Mouse (Mus musculus): Measurements from ENCODE around the gene Ano4.
A peak's percentile ranks its signal among the peaks of the same experiment; 100 is the strongest.

The Ano4 gene

DNA sequence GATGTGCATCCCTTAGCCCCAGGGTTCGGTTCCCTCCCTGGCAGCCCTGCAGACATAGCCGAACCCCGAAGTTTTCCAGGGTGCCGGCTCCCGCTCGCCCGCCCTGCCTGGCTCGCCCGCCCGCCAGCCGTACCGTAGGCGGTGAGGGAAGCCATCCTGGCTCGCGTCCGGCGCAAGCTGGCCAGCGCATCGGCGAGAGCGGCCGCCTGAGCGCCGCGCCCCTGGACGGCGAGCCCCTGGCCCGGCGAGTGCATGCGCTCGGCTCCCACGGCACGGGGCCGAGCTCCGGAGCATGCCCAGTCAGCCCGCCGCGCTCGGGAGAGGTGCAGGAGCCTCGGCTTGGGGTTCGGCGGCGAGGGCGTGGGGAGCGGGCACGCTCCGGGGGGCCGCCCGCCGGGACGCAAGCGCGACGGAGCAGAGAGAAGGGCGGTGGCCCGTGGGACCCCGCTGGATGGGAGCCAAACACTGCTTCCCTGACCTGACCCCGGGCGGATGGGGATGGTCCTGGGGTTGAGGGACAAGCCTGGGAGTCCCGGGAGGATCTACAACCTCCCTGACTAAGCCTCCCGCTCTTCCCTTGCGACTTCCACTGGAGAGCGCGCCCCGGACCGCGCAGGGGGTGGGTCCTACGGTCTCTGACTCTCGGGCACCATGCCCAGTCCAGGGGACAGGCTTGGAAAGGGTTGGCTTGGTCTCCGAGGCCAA lies at the start of gene Ano4:
Ano4 (minus strand) TSS at position 272 of the 705 bp plus-strand sequence.
- peak; percentile 4 for DNase-seq (ENCODE audit: extremely low read depth, insufficient read length, low spot score)

DNA sequence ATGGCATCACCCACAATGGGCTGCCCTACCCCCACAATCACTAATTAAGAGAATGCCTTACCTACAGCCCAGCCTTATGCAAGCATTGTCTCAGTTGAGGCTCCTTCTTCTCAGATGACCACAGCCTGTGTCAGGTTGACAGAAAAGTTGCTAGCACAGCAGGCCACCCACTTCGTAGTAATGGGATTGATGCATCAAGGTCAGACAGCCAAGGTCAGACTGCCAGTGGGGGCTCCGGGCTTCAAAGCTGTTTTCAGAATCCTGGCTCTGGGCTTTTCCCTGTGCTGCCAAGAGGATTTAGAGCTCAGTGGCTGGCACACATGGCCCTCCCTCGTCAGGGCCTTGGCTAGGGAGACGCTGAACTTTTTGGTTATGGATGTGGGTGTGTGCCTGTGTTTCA lies 48.1 kb upstream of the Ano4 start:
- DNase-seq (ENCODE audit: extremely low read depth, insufficient read length, low spot score), result no peak

DNA sequence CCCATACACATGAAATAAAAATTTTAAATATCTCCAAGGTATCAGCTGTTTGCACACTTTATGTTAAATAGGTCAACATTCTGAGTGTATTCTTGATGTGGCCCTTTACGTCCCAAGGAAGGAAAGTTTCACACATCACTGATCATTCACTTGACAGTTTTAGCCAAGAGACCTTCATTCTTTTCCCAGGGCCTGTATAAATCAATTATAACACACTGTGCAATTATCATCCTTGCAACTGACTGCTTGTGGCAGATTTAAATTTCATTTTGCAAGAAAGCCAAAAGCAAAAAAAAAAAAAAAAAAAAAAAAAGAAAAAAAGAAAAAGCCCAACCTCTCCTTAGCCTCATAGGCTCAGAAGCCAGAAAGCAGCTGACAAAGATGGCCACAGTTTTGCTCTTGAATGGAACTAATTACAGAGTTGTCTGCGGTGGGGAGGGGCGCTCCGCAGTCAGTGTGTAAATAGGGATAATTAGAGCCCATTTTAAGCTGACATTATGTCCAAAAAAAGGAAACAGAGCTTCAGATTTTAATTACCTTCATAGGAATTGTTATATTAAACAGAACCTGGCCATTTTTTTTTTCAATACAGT lies 47.1 kb upstream of the Ano4 start:
- no peak for DNase-seq (ENCODE audit: extremely low read depth, insufficient read length, low spot score)

DNA sequence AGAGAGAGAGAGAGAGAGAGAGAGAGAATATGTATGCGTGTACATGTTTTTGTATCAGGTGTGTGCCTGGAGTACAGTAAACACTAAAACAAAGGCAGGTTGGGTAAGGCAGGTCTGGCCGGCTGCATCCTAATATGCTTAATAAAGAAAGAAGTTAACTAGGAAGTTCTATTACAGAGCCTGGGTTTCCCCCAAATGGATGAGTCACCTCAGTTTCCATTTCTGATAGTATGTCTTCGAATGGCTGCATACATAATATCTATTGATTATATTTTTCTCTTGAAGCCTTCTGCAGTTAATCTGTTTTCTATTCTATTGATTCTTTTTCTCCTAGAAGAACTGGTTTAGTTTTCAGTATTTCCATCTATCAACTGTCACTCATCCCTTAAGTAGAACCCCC lies 41.9 kb upstream of the Ano4 start:
- no peak for DNase-seq (ENCODE audit: extremely low read depth, insufficient read length, low spot score)

DNA sequence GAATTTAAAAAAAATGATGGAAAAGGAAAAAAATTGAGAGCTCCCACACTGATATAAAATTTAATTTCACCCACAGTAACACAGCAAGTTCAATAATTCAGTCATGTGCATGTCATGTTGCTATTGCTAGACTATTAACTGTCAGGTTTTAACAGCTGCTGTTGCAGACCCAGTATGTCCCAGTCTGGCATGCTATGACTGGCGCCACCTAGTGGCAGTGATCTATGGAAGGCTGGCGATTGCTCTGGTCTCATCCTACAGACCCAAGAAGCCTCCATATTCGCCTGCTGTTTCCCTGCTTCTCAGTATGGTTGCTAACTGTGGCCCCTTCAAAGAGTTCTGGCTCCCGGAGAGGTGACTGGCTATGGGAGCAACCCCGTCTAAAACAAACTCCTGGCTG lies 38.9 kb upstream of the Ano4 start:
- DNase-seq (ENCODE audit: extremely low read depth, insufficient read length, low spot score), result peak; percentile 9

DNA sequence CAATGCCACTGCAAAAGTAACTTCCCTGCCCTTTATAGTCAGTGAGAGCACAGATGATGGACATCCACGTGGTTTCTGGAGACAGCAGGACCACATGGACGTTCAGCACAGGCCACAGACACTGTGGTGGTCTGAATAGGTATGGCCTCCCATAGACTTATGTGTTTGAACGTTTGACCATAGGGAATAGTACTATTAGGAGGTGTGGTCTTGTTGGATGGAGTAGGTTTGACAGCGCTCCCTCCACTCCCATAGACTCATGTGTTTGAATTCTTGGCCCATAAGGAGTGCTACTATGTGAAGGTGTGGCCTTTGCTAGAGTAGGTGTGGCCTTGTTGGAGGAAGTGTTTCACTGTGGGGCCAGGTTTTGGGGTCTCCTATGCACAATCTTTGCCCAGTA lies 33.2 kb upstream of the Ano4 start:
- no peak for DNase-seq (ENCODE audit: extremely low read depth, insufficient read length, low spot score)

DNA sequence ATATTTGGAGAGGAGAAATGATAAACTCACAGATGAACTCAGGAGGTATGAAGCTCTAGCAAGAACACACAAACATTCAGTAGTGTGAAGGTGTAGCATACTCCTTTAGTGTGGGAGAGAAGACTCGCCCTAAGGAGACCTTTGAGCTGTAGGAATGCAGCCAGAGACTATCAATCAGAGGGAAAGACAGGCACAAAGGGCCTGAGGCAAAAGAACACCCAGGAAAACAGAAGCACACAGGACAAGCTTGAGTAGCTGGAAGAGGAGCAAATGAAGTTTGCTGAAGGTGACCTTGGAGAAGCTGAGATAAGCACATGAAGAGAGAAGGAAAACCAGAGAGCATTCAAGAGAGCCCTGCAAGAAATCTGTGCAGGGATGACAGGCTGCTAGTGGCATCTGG lies 25.5 kb upstream of the Ano4 start:
- no peak for DNase-seq (ENCODE audit: extremely low read depth, insufficient read length, low spot score)

DNA sequence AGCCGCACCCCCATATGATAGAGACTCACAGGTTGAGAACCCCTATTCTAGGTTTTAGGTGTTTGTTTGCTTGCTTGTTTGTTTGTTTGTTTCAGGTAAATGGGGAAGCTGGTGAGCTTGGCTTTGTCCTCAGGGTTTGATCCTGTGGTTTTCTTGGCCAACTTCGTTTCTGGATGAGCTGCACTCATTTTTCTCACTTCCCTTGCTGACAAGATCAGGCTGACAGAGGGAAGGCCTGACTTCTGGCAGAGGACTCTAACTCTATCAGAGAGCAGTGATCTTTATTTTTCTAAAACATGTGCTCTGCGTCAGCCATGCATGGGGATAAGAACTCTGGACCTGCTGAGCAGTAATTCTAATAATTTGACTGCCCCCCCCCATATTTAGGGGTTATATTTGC lies 14.4 kb upstream of the Ano4 start:
- no peak for DNase-seq (ENCODE audit: extremely low read depth, insufficient read length, low spot score)

DNA sequence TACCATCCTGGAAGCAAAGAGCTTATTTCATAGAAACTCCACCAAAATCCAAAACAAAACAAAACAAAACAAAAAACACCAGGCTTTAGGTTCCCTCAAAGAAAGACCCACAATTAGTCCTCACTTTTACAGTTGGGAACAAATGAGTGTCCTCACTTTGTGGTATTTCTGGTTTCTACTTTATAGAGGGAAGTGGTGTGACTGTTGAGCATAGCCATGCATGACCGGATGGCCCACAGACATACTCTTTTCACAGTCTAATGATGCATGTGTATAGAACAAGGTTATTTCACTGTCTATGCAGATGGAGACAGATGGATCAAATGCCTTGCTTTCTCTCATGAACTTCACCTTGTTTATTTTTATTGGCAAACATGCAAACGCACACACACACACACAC lies 10.1 kb upstream of the Ano4 start:
- DNase-seq (ENCODE audit: extremely low read depth, insufficient read length, low spot score), result no peak

DNA sequence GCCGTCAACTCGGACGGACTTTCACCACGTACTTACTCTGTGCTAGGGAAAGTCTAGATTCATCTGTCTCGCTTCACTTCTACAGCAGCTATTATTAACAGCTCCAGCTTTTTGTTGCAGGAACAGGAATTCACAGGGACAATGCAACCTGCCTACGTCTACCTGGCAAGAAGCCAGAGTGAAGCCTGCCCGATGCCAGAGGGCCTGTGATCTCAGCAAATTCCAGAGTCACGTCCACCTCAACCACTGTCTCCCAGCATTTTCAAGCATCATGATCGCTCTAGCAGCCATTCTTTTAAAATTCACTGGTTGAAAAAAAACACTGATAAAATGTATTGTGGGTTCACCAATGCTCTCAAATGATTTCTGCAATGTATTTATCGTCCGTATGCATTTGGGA lies 6.9 kb upstream of the Ano4 start:
- DNase-seq (ENCODE audit: extremely low read depth, insufficient read length, low spot score), result no peak

DNA sequence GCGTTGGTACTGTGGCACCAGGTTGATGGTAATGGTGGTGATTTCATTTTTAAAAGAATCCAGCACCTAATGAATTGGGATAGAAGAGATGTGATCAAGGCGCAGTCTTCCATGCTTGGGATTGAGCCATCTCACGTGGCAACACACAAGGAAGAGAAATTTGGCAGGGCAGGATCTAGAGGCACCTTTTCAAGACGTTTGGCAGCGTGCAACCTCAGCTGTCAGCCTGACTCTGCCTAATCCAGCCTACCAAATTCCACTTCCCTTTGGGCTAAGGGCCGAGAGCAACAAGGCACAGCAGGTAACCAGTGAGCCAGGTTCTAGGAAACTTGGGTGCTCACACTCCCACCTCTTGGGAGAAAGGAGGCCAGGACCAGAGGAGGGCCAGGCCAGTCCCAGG lies 1.0 kb upstream of the Ano4 start:
- DNase-seq (ENCODE audit: extremely low read depth, insufficient read length, low spot score), result no peak

DNA sequence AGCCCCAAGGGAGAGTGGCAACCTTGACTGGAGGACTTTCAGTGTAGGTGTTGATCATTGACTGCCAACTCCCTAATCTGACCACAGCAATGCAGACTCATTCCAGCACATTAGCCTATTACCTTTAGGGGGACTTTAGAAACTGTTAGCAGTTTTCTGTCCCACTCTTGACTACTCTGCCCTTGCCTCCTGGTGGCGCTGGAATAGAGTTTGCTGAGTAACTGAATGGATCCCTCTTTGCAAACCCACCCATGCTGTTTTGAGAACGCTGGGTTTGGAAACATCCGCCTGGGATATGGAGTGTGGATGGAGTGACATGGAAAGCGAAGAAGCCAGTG lies 603 bp upstream of the Ano4 start:
- no peak for DNase-seq (ENCODE audit: extremely low read depth, insufficient read length, low spot score)

DNA sequence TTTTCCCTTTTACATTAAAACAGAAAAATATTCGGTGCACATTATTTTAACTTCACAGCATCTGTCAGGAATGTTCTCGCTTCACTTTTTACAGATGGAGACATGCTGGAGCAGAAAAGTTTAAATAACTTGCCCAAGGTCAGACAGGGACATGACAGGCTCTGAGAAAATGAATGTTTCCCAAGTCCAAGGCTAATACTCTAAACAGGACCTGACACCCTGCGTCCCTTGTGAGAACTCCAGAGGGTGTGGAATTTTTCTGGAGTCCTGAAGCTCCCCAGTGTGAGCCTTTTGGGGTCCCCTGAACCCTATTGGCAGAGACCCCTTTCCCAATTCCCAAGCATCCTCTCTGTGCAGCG lies 451 bp downstream of the Ano4 start:
- no peak for DNase-seq (ENCODE audit: extremely low read depth, insufficient read length, low spot score)

DNA sequence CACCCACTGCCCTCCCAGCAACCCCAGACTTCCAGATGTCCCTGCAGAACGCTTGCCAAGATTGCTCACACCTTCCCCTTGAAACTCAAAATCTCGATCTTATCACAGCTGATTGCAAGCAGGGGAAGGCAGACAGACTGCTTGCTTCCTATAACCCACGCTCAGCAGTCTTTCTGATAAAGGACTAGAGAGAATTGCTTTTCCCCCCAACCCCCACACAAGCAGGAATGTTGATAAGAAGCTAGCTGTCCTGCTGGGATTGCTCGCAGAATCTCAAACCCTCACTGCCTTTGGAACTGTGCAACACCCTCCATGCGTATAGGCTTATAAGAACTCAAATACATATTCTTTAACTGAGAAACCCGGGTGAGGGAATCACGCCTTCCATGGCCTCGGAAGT lies 846 bp downstream of the Ano4 start:
- DNase-seq (ENCODE audit: extremely low read depth, insufficient read length, low spot score), result no peak

DNA sequence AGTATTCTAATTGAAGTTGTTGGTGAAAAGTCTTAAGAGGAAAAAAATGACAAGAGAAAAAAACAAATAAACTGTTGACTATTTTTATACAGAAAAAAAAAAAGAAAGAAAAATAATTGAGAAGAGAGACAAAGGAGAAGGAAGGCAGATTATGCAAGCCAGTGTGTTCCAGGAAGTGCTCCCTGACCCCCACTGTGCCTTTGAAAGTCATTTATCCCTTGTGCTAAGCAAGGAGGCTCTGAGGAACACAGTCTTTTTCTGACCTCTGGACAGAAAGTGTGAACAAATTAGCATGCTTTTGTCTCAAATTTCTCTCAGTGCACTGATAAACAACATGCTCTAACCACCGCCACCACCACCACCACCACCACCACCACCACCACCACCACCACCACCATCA lies 14.3 kb downstream of the Ano4 start:
- no peak for DNase-seq (ENCODE audit: extremely low read depth, insufficient read length, low spot score)

DNA sequence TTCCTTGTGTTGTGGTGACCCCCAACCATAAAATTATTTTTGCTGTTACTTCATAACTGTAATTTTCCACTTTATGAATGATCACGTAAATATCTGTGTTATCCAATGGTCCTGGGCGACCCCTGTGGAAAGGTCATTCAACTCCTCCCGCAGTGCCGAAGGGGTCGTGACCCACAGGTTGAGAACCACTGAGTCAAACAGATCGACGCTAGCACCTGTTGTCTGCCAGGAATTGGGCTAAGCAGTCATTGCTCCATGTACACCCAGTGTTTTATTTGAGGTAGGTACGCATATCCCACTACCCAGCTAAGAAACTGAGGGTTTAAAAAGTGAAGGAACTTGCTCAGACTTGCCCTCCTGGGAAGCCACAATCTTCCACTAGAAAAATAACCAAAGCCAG lies 14.8 kb downstream of the Ano4 start:
- DNase-seq (ENCODE audit: extremely low read depth, insufficient read length, low spot score), result no peak

DNA sequence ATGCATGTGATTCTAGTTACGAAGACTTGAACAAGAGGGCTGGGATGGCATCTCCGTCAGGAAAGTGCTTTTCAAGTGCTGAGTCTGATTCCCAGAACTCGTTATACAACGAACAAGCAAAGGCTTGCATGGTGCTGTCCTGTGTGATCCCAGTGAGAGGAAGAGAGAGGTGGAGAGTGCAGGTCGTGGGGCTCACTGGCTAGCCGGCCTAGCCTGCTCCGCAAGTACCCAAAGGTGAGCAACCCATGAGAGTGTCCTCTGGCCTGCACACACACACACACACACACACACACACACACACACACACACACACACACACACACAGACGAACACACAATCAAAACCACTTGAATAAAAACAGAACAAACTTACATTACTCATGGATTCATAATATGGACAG lies 15.7 kb downstream of the Ano4 start:
- no peak for DNase-seq (ENCODE audit: extremely low read depth, insufficient read length, low spot score)

DNA sequence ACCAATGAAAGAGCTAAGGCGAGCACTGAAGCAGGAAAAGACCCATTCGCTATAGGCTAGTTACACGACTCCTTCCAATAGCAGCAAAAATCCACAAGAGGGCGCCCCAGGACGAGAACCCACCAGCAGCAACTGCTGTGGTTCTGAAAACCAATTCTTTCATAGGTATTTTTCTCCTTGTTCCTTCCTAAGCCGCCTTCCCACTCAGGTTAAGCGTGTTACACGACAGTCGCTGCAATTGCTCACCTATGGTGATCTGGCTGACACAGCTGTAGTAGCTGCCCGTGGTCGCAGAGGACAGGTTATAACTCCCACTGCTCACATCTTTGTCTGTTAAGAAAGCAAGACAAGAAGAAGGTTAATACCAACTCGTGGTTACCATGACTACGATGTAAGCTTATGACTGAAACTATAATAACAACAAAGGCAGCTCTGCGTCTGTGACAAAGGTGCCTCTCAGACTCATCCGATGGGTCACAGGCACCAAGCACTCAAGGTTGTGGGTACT lies 17.5 kb downstream of the Ano4 start:
- peak; percentile 19 for DNase-seq (ENCODE audit: extremely low read depth, insufficient read length, low spot score)

DNA sequence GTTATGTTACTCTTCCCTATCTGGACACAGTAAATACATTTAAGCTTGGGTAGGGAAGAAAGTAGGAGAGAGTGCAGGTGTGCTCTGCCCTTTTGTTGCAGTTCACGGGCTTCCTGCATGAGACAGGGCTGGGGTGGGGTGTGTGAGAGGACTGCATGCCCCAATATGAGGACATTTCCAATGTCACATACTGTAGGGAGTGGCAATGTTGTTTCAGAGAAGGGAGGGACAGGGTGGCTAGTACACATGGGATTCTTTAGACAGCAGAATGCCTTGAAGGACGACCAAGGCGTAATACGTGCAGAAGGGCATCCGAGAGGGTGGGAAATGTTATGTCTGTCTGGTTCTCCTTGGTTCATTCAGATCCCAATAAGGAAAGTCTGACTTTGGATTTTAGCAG lies 18.2 kb downstream of the Ano4 start:
- no peak for DNase-seq (ENCODE audit: extremely low read depth, insufficient read length, low spot score)

DNA sequence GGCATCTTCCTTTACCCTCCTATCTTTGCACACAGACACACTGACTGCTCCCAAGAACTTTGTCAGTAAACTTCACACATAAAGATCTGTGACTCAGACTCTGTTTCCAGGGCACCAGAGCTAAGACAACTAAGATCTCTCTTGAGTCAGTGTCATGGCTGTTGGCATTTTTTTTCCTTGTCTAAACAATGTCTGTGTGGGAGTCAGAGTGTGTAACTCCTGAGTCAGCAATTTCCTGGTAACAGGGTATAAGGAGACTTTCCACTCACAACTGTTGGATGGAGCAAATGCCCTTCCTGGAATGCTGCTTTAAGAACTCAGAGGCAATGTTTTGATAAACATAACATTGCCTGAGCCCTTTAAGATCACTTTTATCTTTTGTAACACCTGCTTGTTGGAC lies 37.0 kb downstream of the Ano4 start:
- no peak for DNase-seq (ENCODE audit: extremely low read depth, insufficient read length, low spot score)

DNA sequence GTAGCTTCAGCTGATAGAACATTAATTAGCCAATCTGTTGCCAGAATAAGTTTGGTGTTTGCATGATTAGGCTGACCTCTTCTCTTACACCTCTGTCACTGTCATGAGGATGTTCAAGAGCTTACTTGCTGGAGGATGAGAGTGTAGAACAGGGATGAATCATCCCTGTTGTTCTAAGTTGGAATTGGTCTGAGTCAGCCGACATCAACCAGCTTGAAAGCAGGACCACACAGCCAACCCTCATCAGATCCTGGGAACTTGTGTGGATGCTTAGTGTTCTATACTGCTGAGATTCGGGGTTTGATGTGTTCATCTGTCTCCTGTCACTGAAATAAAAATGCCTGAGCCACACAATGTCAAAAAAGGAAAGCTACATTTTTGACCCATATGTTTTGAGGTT lies 44.2 kb downstream of the Ano4 start:
- DNase-seq (ENCODE audit: extremely low read depth, insufficient read length, low spot score), result no peak

DNA sequence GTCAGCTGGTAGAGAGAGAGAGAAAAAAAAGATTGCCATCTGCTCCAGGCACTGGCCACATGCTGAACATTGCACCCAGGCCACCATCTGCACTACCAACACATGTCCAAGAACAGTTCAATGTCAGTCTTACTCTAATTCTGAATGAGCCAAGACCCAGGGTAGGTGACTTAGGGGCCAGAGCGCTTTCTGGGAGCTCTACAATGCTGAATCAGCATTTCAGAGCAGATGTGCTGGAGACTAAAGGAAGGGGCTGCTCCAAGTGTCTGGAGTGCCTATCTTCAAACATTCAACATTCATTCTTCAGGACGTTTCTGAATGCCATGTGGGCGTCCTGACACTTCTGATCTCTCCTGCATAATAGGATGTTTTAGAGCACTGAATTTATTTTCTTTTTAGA lies 51.8 kb downstream of the Ano4 start:
- DNase-seq (ENCODE audit: extremely low read depth, insufficient read length, low spot score), result no peak

DNA sequence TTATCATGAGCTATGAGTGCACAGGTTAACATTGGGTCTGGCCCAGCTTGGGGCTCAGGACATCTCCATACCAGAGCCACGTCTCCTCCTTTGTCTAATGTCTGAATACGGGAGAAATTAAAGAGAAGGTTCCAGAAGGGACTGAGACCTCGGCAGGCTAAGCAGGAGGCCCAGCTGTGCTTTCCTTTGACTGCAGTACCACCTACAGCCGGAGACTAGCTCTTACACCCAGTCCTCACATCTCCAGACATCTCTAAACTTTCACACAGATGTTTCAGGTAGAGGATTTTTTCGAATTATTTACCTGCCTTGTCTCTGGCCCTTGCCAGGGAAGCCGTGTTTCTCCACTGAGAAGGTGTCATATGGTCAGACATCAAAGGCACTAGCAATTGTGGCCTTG lies 53.9 kb downstream of the Ano4 start:
- DNase-seq (ENCODE audit: extremely low read depth, insufficient read length, low spot score), result no peak
